Mouse (Mus musculus): ENCODE results near the gene Rabggta. TPM values are rescaled to one million over a fixed set of nuclear protein-coding genes. Genes with fewer than 3 reads are reported as not detected.
"Not testable (repeated sequence)": the region's sequence is repeated elsewhere in the genome, so short reads cannot be mapped to it uniquely, and the experiment has no call there.

The Rabggta gene
- polyA plus RNA-seq, 1 experiment: 41.4 TPM

DNA sequence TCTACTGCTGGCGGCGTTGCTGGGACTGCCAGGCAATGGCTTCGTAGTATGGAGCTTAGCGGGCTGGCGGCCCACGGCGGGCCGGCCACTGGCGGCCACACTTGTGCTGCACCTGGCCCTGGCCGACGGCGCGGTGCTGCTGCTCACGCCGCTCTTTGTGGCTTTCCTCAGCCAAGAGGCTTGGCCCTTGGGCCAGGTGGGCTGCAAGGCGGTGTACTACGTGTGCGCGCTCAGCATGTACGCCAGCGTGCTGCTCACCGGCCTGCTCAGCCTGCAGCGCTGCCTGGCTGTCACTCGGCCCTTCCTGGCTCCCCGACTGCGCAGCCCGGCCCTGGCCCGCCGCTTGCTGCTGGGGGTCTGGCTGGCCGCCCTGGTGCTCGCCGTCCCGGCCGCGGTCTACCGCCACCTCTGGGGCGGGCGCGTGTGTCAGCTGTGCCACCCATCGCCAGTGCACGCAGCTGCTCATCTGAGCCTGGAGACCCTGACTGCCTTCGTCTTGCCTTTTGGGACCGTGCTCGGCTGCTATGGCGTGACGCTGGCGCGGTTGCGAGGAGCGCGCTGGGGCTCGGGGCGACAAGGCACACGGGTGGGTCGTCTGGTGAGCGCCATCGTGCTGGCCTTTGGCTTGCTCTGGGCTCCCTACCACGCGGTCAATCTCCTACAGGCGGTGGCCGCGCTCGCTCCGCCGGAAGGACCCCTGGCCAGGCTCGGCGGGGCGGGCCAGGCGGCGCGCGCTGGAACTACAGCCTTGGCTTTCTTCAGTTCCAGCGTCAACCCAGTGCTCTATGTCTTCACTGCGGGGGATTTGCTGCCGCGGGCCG, 40.1 kb upstream of the Rabggta start:
- TF ChIP-seq CTCF (IDR thresholded peaks at IDR 0.05; ENCODE audit: control insufficient read depth, insufficient read depth, insufficient replicate concordance, low read depth, low read length): no peak
- no peak for TF ChIP-seq POLR2A (IDR thresholded peaks at IDR 0.05; ENCODE audit: control insufficient read depth, low read depth, low read length)
- no peaks in the 10 kb centered on the region for H3K27me3 ChIP-seq (ENCODE audit: control insufficient read depth, insufficient read depth, low read length)
- peaks cover 2% of the 10 kb centered on the region for H3K4me1 ChIP-seq (ENCODE audit: control insufficient read depth, insufficient read depth, low read length)
- no peak overlapping the region for H3K27ac ChIP-seq (ENCODE audit: control insufficient read depth, insufficient read depth, low read depth, low read length)
- no peaks in the 10 kb centered on the region for H3K36me3 ChIP-seq (ENCODE audit: control insufficient read depth, insufficient read depth, low read length)
- peak overlapping the region; percentile 53 for H3K4me3 ChIP-seq (ENCODE audit: control insufficient read depth, low read depth, low read length)

DNA sequence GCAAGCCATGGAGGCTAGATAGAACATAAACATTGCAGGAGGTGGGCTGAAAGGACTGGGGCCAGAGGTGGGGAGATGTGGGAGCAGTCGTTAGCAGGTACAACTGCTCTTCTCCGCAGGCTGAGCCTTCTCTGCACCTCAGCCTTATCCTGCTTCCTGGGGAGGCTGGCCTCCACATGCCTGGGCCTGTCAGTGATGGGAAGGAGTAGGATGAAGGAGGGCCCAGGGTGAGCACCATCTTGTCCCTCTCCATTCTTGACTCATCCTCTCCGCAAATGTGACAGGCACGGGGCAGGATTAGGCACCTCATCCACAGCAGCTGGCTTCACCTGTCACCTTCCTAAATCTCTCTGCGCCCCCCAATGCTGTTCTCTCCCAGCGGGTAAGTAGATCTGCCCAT, 39.1 kb upstream of the Rabggta start, which contains the start of gene Ltb4r2:
Gene Ltb4r2 (plus strand): TSS at position 266 of the 400 bp plus-strand sequence.
- no peak for TF ChIP-seq POLR2A (IDR thresholded peaks at IDR 0.05; ENCODE audit: control insufficient read depth, low read depth, low read length)
- Histone ChIP-seq H3K27me3 (ENCODE audit: control insufficient read depth, insufficient read depth, low read length) (no peaks in the 10 kb centered on the region), H3K4me1 (ENCODE audit: control insufficient read depth, insufficient read depth, low read length) (peaks cover 2% of the 10 kb centered on the region), H3K27ac (ENCODE audit: control insufficient read depth, insufficient read depth, low read depth, low read length) (no peak within 1 kb of the TSS), H3K4me3 (ENCODE audit: control insufficient read depth, low read depth, low read length) (peak within 1 kb of the TSS; percentile 53), H3K36me3 (ENCODE audit: control insufficient read depth, insufficient read depth, low read length) (no peaks in the 10 kb centered on the region)

DNA sequence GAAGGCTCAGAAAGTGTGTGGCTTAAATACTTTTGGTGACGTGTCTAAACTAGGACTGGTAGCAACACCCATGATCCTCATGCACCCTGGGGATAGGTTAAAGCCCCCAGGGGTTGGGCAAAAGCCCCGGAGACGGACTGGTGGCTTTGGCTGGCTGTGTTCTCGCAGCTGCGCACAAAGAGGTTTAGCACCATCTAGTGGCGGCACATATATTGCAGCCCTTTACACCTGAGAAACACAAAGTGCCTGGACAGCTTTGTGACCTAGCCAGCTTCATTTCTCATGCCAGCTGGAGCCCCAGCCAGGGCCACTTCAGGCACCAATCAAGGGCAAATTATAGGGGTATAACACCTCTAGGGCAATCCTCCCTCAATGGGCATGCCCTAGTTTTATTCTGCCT, 38.1 kb upstream of the Rabggta start:
- not testable (repeated sequence) for H3K27ac ChIP-seq (ENCODE audit: control insufficient read depth, insufficient read depth, low read depth, low read length); H3K27me3 ChIP-seq (ENCODE audit: control insufficient read depth, insufficient read depth, low read length); H3K4me1 ChIP-seq (ENCODE audit: control insufficient read depth, insufficient read depth, low read length); H3K36me3 ChIP-seq (ENCODE audit: control insufficient read depth, insufficient read depth, low read length); H3K4me3 ChIP-seq (ENCODE audit: control insufficient read depth, low read depth, low read length)
- TF ChIP-seq CTCF (IDR thresholded peaks at IDR 0.05; ENCODE audit: control insufficient read depth, insufficient read depth, insufficient replicate concordance, low read depth, low read length): peak; percentile 68; the same call in 1 of the 2 replicates

DNA sequence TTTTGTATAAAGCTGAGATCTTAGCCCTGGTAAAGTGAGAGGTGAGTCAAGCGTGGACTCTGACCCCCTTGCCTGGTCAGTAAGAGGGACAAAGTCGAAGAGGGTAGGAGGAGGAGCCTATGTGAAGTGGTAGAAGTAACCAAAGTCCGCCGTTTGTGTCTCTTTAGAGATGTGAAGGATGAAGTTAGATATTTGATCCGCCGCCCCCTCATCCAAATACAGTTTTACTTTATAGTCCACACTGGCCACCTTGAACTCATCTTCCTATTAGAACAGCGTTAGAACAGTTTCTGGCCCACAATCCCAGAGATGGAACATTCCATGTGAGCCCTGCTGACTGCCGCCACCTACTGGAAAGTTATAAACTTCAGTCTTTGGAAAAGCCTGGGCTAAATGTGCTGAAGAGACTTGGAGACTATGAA, 36.3 kb upstream of the Rabggta start, which contains the start of gene Cideb:
Gene Cideb (minus strand): TSS at position 96 of the 422 bp plus-strand sequence.
- Histone ChIP-seq H3K36me3 (ENCODE audit: control insufficient read depth, insufficient read depth, low read length) (no peaks in the 10 kb centered on the region; the same call in none of the 2 replicates), H3K27me3 (ENCODE audit: control insufficient read depth, insufficient read depth, low read length) (no peaks in the 10 kb centered on the region), H3K4me1 (ENCODE audit: control insufficient read depth, insufficient read depth, low read length) (peaks cover 2% of the 10 kb centered on the region), H3K4me3 (ENCODE audit: control insufficient read depth, low read depth, low read length) (no peak within 1 kb of the TSS), H3K27ac (ENCODE audit: control insufficient read depth, insufficient read depth, low read depth, low read length) (no peak within 1 kb of the TSS)
- TF ChIP-seq CTCF (IDR thresholded peaks at IDR 0.05; ENCODE audit: control insufficient read depth, insufficient read depth, insufficient replicate concordance, low read depth, low read length): 0 out of 2 replicates have a peak, but pooled peaks have one; percentile 3
- TF ChIP-seq POLR2A (IDR thresholded peaks at IDR 0.05; ENCODE audit: control insufficient read depth, low read depth, low read length): no peak

DNA sequence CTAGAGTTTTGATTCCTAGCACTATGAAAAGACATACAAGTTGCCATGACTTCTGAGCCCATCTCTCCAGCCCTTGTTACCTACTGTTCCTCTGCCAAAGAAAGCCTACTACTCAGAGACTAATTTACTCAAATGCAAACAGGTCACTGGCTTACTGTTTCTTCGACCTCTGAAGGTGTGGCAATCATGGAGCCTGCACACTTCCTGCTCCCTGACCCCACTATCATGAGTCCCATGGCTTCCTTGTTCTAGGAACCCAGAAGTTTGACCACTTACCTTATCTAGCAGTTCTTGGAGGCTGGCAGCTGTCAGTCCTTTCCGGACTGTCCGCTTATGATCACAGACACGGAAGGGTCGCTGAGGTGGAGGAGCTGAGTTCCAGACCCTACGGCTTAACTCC, 35.5 kb upstream of the Rabggta start:
- no peak for TF ChIP-seq POLR2A (IDR thresholded peaks at IDR 0.05; ENCODE audit: control insufficient read depth, low read depth, low read length)
- no peak for TF ChIP-seq CTCF (IDR thresholded peaks at IDR 0.05; ENCODE audit: control insufficient read depth, insufficient read depth, insufficient replicate concordance, low read depth, low read length)
- H3K4me1 ChIP-seq (ENCODE audit: control insufficient read depth, insufficient read depth, low read length): no peaks in the 10 kb centered on the region; the same call in none of the 2 replicates
- peaks cover 4% of the 10 kb centered on the region for H3K36me3 ChIP-seq (ENCODE audit: control insufficient read depth, insufficient read depth, low read length)
- H3K4me3 ChIP-seq (ENCODE audit: control insufficient read depth, low read depth, low read length): no peak overlapping the region
- H3K27me3 ChIP-seq (ENCODE audit: control insufficient read depth, insufficient read depth, low read length): no peaks in the 10 kb centered on the region
- H3K27ac ChIP-seq (ENCODE audit: control insufficient read depth, insufficient read depth, low read depth, low read length): no peak overlapping the region

DNA sequence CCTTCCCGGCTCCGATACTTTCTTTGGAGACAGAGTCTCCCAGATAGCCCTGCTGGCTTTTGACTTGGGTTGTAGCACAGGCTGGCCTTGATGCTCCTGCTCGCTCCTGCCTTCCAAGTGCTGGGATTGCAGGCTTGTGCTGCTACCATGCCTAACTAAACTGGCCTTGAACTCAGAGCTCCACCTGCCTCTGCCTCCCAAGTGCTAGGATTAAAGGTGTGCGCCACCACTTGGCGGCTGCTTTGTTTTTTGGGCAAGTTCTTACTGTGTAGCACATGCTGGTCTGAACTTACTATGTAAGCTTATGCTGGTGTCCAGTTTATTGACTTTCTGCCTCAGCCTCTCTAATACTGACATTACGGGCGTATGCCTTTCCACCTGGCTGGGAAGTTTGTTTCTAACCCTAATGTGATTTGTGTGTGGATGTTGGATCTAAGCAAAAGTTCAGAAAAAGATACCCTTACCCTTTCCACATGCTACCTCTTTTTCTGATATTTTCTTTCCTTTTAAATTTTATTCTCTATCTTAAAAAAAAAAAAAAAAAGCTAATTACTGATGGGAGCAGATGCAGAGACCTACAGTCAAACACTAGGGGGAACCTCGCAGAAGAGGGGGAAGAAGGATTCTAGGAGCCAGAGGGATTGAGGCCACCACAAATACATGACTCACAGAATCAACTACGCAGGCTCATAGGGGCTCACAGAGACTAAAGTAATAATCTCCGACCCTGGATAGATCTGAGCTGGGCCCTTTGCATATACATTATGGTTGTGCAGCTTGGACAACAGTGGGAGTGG, 25.2 kb upstream of the Rabggta start:
- no peaks in the 10 kb centered on the region for H3K27me3 ChIP-seq (ENCODE audit: control insufficient read depth, insufficient read depth, low read length)
- peaks cover 11% of the 10 kb centered on the region for H3K4me1 ChIP-seq (ENCODE audit: control insufficient read depth, insufficient read depth, low read length)
- no peaks in the 10 kb centered on the region; the same call in none of the 2 replicates for H3K36me3 ChIP-seq (ENCODE audit: control insufficient read depth, insufficient read depth, low read length)
- TF ChIP-seq CTCF (IDR thresholded peaks at IDR 0.05; ENCODE audit: control insufficient read depth, insufficient read depth, insufficient replicate concordance, low read depth, low read length) (no peak), POLR2A (IDR thresholded peaks at IDR 0.05; ENCODE audit: control insufficient read depth, low read depth, low read length) (no peak)
- H3K4me3 ChIP-seq (ENCODE audit: control insufficient read depth, low read depth, low read length): peak overlapping the region; percentile 96
- H3K27ac ChIP-seq (ENCODE audit: control insufficient read depth, insufficient read depth, low read depth, low read length): no peak overlapping the region

DNA sequence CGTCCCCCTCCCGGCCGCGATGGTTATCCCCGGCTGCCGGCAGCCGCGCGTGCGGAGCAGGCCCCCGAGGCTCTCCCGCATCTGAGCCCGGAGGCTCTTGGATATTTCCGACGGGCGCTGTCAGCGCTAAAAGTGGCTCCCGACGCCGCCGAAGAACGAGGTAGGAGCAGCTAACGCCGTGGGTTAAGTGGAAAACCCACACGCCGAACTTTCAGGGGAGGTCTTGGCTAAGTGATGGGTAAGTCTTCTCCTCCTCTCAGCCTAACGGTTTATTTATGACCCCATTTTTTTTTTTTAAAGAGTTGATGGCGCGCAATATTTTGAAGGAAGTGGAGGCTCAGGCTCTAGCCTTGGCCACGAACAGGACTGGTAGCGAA, 23.8 kb upstream of the Rabggta start:
- Histone ChIP-seq H3K27me3 (ENCODE audit: control insufficient read depth, insufficient read depth, low read length) (no peaks in the 10 kb centered on the region), H3K36me3 (ENCODE audit: control insufficient read depth, insufficient read depth, low read length) (no peaks in the 10 kb centered on the region; the same call in none of the 2 replicates), H3K27ac (ENCODE audit: control insufficient read depth, insufficient read depth, low read depth, low read length) (peak overlapping the region; percentile 86), H3K4me1 (ENCODE audit: control insufficient read depth, insufficient read depth, low read length) (peaks cover 11% of the 10 kb centered on the region), H3K4me3 (ENCODE audit: control insufficient read depth, low read depth, low read length) (peak overlapping the region; percentile 96)
- TF ChIP-seq POLR2A (IDR thresholded peaks at IDR 0.05; ENCODE audit: control insufficient read depth, low read depth, low read length) (no peak), CTCF (IDR thresholded peaks at IDR 0.05; ENCODE audit: control insufficient read depth, insufficient read depth, insufficient replicate concordance, low read depth, low read length) (no peak)
